8 mouse cellular contexts compared by ENCODE assay signal in the genomic region with DNA sequence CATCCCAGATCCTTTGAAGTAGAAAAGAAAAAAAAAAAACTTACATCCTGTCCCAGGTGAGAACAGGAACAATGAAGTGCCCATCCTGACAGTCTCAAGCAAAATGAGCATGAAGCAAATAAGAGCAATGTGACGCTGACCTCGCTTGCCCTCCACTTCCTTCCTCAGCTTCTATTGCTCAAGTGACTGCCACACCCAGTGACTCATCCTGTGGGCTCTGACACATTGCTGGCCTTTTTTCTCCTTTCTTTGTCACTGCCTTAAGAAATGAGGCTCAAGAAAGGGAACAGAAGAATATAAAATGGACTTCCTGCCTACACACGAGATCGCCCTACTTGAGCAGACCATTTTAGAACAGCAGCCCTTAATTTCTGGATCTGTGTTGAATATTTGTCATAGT. TPM values are rescaled to one million over a fixed set of nuclear protein-coding genes. Genes with fewer than 3 reads are reported as not detected.
DNase-seq lines count a peak whose midpoint lies in the region; ATAC-seq and TF ChIP-seq lines count a peak whose summit lies in the region.

No protein-coding gene starts in this region.

- no peak for TF ChIP-seq CTCF in kidney, postnatal 0 days (IDR thresholded peaks at IDR 0.05; ENCODE audit: low read depth)

- H3K4me1 ChIP-seq in liver, embryonic 13.5 days (replicated peaks): no peaks in the 10 kb centered on the region
- H3K4me1 ChIP-seq in liver, embryonic 11.5 days (replicated peaks; ENCODE audit: control insufficient read depth, insufficient read depth, low read length): no peaks in the 10 kb centered on the region
- H3K4me1 ChIP-seq in kidney, postnatal 0 days (replicated peaks; ENCODE audit: insufficient read depth, low read length): no peaks in the 10 kb centered on the region
- no peaks in the 10 kb centered on the region for H3K4me1 ChIP-seq in stomach, embryonic 15.5 days

- no peak overlapping the region for H3K4me3 ChIP-seq in liver, embryonic 13.5 days (replicated peaks)
- H3K4me3 ChIP-seq in liver, embryonic 11.5 days (ENCODE audit: low read depth, low read length): no peak overlapping the region
- H3K4me3 ChIP-seq in kidney, postnatal 0 days (replicated peaks; ENCODE audit: low read depth, low read length): no peak overlapping the region
- H3K4me3 ChIP-seq in stomach, embryonic 15.5 days (replicated peaks): no peak overlapping the region

- no peaks in the 10 kb centered on the region for H3K27me3 ChIP-seq in liver, embryonic 13.5 days
- H3K27me3 ChIP-seq in liver, embryonic 11.5 days (replicated peaks; ENCODE audit: control insufficient read depth, insufficient read depth, low read length): no peaks in the 10 kb centered on the region
- H3K27me3 ChIP-seq in kidney, postnatal 0 days (ENCODE audit: insufficient read depth, low read length): no peaks in the 10 kb centered on the region
- no peaks in the 10 kb centered on the region for H3K27me3 ChIP-seq in stomach, embryonic 15.5 days (replicated peaks)

- no peaks in the 10 kb centered on the region for H3K9me3 ChIP-seq in liver, embryonic 13.5 days (replicated peaks)
- no peaks in the 10 kb centered on the region for H3K9me3 ChIP-seq in liver, embryonic 11.5 days (ENCODE audit: control insufficient read depth, low read length)
- no peaks in the 10 kb centered on the region for H3K9me3 ChIP-seq in kidney, postnatal 0 days (replicated peaks; ENCODE audit: low read length)
- H3K9me3 ChIP-seq in stomach, embryonic 15.5 days: no peaks in the 10 kb centered on the region

- H3K27ac ChIP-seq in liver, embryonic 13.5 days: no peak overlapping the region
- no peak overlapping the region for H3K27ac ChIP-seq in liver, embryonic 11.5 days (ENCODE audit: low read depth, low read length)
- no peak overlapping the region for H3K27ac ChIP-seq in kidney, postnatal 0 days
- no peak overlapping the region for H3K27ac ChIP-seq in stomach, embryonic 15.5 days

- H3K36me3 ChIP-seq in liver, embryonic 13.5 days: no peaks in the 10 kb centered on the region
- no peaks in the 10 kb centered on the region for H3K36me3 ChIP-seq in liver, embryonic 11.5 days (ENCODE audit: control insufficient read depth, insufficient read depth, low read length)
- H3K36me3 ChIP-seq in kidney, postnatal 0 days (ENCODE audit: insufficient read depth, low read length): no peaks in the 10 kb centered on the region
- H3K36me3 ChIP-seq in stomach, embryonic 15.5 days: no peaks in the 10 kb centered on the region

- WGBS in liver, embryonic 13.5 days (ENCODE audit: insufficient replicate concordance): 16% methylated on average over 4 of the region's 4 CpGs
- WGBS in liver, embryonic 11.5 days: 47% methylated on average over 4 of the region's 4 CpGs
- WGBS in kidney, postnatal 0 days: 74% methylated on average over 4 of the region's 4 CpGs
- WGBS in stomach, embryonic 15.5 days: 61% methylated on average over 4 of the region's 4 CpGs

- H3K9ac ChIP-seq in liver, embryonic 13.5 days: no peak overlapping the region
- H3K9ac ChIP-seq in liver, embryonic 11.5 days (ENCODE audit: low read depth, low read length): no peak overlapping the region
- no peak overlapping the region for H3K9ac ChIP-seq in kidney, postnatal 0 days (ENCODE audit: low read depth, low read length)
- no peak overlapping the region for H3K9ac ChIP-seq in stomach, embryonic 15.5 days

- intact Hi-C loops in left cerebral cortex, postnatal 36 days (cut with DNase I): no loop called here

- no peak for ATAC-seq in liver, embryonic 13.5 days (ENCODE audit: low read depth)
- ATAC-seq in liver, embryonic 11.5 days (replicated peaks; ENCODE audit: low FRiP score): no peak
- no peak for ATAC-seq in kidney, postnatal 0 days (replicated peaks; ENCODE audit: low FRiP score, low read depth)
- peak; percentile 39; the same call in 1 of the 2 replicates for ATAC-seq in stomach, embryonic 15.5 days (ENCODE audit: insufficient read depth, low FRiP score, low read depth)

- no peak overlapping the region for H3K4me2 ChIP-seq in liver, embryonic 13.5 days
- H3K4me2 ChIP-seq in liver, embryonic 11.5 days: no peak overlapping the region
- no peak overlapping the region for H3K4me2 ChIP-seq in kidney, postnatal 0 days (ENCODE audit: low read length)
- no peak overlapping the region for H3K4me2 ChIP-seq in stomach, embryonic 15.5 days

- peak; percentile 3 for DNase-seq in liver, embryonic 13.5 days
- no peak for DNase-seq in liver, embryonic 11.5 days (ENCODE audit: low spot score)
- DNase-seq in c-Kit-positive CD71-positive TER-119-negative erythroid progenitor cells, embryonic 14.5 days (ENCODE audit: low read depth): peak; percentile 1
- peak; percentile 31 for DNase-seq in kidney, postnatal 0 days (ENCODE audit: low spot score)
- no peak for DNase-seq in left cerebral cortex, postnatal 36 days (ENCODE audit: low spot score in 2 of 2)
- DNase-seq in right cerebral cortex, postnatal 25 days: no peak
- DNase-seq in layer of hippocampus, adult 8-10 months (ENCODE audit: low spot score in 2 of 2): no peak

RNA-seq across cellular contexts. Expression of gene Pid1, which starts 42.9 kb away (rescaled TPM):
- polyA plus RNA-seq in liver, embryonic 13.5 days (2015; fragmentation: Nextera tagmentation; extraction: Ambion mirVana): 14.0 and 16.5 TPM in 2 replicates
- 20.6 and 20.7 TPM in 2 replicates for polyA plus RNA-seq in liver, embryonic 11.5 days (2014; fragmentation: Nextera tagmentation; extraction: Ambion mirVana)
- polyA plus RNA-seq in kidney, postnatal 0 days (2015; fragmentation: Nextera tagmentation; extraction: Ambion mirVana): 21.2 and 22.9 TPM in 2 replicates
- 21.4 and 22.1 TPM in 2 replicates for polyA plus RNA-seq in stomach, embryonic 15.5 days (2015; fragmentation: Nextera tagmentation; extraction: Ambion mirVana)
- total RNA-seq in left cerebral cortex, postnatal 36 days (2021): 10 to 100 TPM; 38.0 to 54.5 TPM
- total RNA-seq in layer of hippocampus, adult 8-10 months (2022): 10 to 100 TPM; 28.7 to 41.4 (median 34.0) TPM

Comparison
In these comparisons a context has a peak if more than half of its experiments do, and no peak if none do; other contexts are left out.
1. DNase-seq: peak in liver, embryonic 13.5 days (single experiment), c-Kit-positive CD71-positive TER-119-negative erythroid progenitor cells, embryonic 14.5 days (single experiment) and kidney, postnatal 0 days (single experiment); none in liver, embryonic 11.5 days (single experiment), left cerebral cortex, postnatal 36 days (0 of 2), right cerebral cortex, postnatal 25 days (single experiment) and layer of hippocampus, adult 8-10 months (0 of 2).